Mouse (Mus musculus): Measurements from ENCODE around the gene Itm2c. TPM values are rescaled to one million over a fixed set of nuclear protein-coding genes. Genes with fewer than 3 reads are reported as not detected.

Itm2c gene
- polyA plus RNA-seq, 1 experiment = 198 TPM

DNA sequence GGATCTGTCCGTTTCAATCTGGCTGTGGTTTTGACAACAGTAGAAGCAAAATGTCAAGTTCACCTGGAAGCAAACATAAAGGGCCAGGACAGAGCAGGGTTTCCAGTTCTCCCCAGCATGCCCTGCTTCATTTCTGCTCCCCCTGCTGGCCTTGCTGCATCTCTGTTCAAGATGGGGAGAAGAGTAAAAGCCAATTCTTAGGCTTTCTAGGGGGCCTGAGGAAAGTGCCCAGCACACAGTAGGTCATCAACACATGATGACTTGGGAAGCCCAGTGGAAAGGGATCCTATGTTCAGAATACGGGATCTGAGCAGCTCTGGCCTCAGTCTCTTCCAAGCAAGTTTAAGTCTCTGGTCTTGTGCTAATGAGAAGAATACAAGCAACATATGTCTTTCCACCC lies 39.6 kb upstream of the Itm2c start:
- no peak overlapping the region for H3K4me3 ChIP-seq (ENCODE audit: insufficient read depth, low read depth, low read length)
- no peaks in the 10 kb centered on the region for H3K36me3 ChIP-seq (ENCODE audit: control insufficient read depth, insufficient read depth, low read length)
- no peak for DNase-seq
- WGBS = 67% methylated on average over 2 of the region's 2 CpGs
- no peaks in the 10 kb centered on the region for H3K27me3 ChIP-seq (replicated peaks; ENCODE audit: control insufficient read depth, insufficient read depth, low read length)
- TF ChIP-seq CTCF (conservative IDR thresholded peaks at IDR 0.05; ENCODE audit: insufficient read depth, insufficient read length, low read depth, low read length) = no peak
- H3K27ac ChIP-seq (ENCODE audit: insufficient read depth, low read depth, low read length) = no peak overlapping the region
- no peaks in the 10 kb centered on the region for H3K4me1 ChIP-seq (ENCODE audit: control insufficient read depth, insufficient read depth, low read length)

GRCm38 (mm10) chr1:85856266-85856665 lies 37.8 kb upstream of the Itm2c start:
- H3K4me1 ChIP-seq (ENCODE audit: control insufficient read depth, insufficient read depth, low read length) = no peaks in the 10 kb centered on the region
- no peaks in the 10 kb centered on the region for H3K36me3 ChIP-seq (ENCODE audit: control insufficient read depth, insufficient read depth, low read length)
- 81% methylated on average over 3 of the region's 3 CpGs for WGBS
- DNase-seq = no peak
- H3K27ac ChIP-seq (ENCODE audit: insufficient read depth, low read depth, low read length) = no peak overlapping the region
- no peaks in the 10 kb centered on the region for H3K27me3 ChIP-seq (replicated peaks; ENCODE audit: control insufficient read depth, insufficient read depth, low read length)
- H3K4me3 ChIP-seq (ENCODE audit: insufficient read depth, low read depth, low read length) = no peak overlapping the region
- no peak for TF ChIP-seq CTCF (conservative IDR thresholded peaks at IDR 0.05; ENCODE audit: insufficient read depth, insufficient read length, low read depth, low read length)
- TF ChIP-seq POLR2A (IDR thresholded peaks at IDR 0.05; ENCODE audit: low read depth, low read length) = no peak

DNA sequence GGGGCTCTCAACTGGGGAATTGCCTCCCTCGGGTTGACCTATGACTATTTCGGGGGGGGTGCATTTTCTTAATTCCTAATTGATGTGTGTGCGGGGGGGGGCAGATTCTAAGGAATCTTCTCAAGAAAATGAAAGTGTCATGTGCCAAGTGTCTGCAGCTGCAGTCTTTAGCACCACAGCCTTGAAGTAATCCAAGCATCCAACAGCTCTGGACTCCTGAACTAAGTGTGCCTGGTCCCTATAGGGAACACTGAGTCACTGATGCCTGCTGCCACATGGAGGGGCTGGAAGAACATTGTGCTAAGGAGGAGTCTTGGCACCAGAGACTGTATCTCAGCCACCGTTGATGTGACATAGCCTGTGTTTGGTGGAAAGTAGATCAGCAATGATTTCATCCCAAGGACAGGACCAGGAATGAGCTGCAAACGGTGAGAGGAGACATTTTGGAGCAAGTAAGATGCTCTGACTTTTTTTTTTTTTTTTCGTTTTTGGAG lies 36.8 kb upstream of the Itm2c start:
- DNase-seq = no peak
- H3K4me1 ChIP-seq (ENCODE audit: control insufficient read depth, insufficient read depth, low read length) = no peaks in the 10 kb centered on the region
- no peak for TF ChIP-seq POLR2A (IDR thresholded peaks at IDR 0.05; ENCODE audit: low read depth, low read length)
- no peak for TF ChIP-seq CTCF (conservative IDR thresholded peaks at IDR 0.05; ENCODE audit: insufficient read depth, insufficient read length, low read depth, low read length)
- WGBS = 71% methylated on average over 6 of the region's 6 CpGs
- H3K36me3 ChIP-seq (ENCODE audit: control insufficient read depth, insufficient read depth, low read length) = no peaks in the 10 kb centered on the region
- H3K27ac ChIP-seq (ENCODE audit: insufficient read depth, low read depth, low read length) = no peak overlapping the region
- no peak overlapping the region for H3K4me3 ChIP-seq (ENCODE audit: insufficient read depth, low read depth, low read length)
- no peaks in the 10 kb centered on the region for H3K27me3 ChIP-seq (replicated peaks; ENCODE audit: control insufficient read depth, insufficient read depth, low read length)

DNA sequence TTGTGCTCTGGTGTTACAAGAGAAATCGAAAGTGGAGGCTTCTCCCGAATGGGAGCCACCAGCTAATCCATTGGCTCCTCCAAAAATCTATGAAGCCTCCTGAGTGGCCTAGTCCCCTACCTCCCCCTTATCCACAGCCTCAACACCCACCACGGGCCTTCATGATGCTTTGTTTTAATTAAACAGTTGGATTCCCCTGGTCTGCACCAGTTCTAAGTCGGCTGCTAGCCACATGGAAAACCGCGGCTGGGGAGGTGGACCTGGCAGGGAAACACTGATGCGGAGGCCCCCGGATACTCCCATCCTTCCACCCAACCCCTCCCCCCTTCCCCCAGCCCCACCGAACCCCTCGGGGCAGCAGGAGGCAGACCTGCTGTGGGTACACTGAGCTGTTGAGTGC lies 29.7 kb upstream of the Itm2c start:
- Histone ChIP-seq H3K4me3 (ENCODE audit: insufficient read depth, low read depth, low read length) (no peak overlapping the region), H3K4me1 (ENCODE audit: control insufficient read depth, insufficient read depth, low read length) (no peaks in the 10 kb centered on the region), H3K27ac (ENCODE audit: insufficient read depth, low read depth, low read length) (no peak overlapping the region), H3K36me3 (ENCODE audit: control insufficient read depth, insufficient read depth, low read length) (no peaks in the 10 kb centered on the region), H3K27me3 (replicated peaks; ENCODE audit: control insufficient read depth, insufficient read depth, low read length) (no peaks in the 10 kb centered on the region)
- 80% methylated on average over 10 of the region's 10 CpGs for WGBS
- TF ChIP-seq CTCF (conservative IDR thresholded peaks at IDR 0.05; ENCODE audit: insufficient read depth, insufficient read length, low read depth, low read length) = no peak
- TF ChIP-seq POLR2A (IDR thresholded peaks at IDR 0.05; ENCODE audit: low read depth, low read length) = no peak
- no peak for DNase-seq

DNA sequence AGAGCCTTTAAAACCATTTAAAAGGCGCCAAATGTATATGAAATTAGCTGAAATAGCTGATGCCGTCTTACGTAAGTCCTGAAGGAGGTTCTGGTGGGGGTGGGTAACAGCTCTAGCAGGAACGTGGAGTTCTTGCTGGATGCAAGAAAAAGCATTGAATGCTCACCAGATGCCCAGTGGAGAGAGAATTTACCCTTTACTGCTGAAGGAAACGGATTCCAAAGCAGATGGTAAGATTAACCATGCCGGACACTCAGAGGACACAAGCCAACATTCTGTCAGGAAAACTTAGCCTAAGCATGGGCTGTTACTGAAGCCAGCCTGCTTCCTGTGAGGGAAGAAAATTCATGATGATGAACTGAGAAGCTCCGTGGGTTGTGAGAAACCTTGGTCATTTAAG lies 24.1 kb upstream of the Itm2c start:
- H3K4me1 ChIP-seq (ENCODE audit: control insufficient read depth, insufficient read depth, low read length) = no peaks in the 10 kb centered on the region
- TF ChIP-seq POLR2A (IDR thresholded peaks at IDR 0.05; ENCODE audit: low read depth, low read length) (no peak), CTCF (conservative IDR thresholded peaks at IDR 0.05; ENCODE audit: insufficient read depth, insufficient read length, low read depth, low read length) (no peak)
- no peak overlapping the region for H3K27ac ChIP-seq (ENCODE audit: insufficient read depth, low read depth, low read length)
- no peaks in the 10 kb centered on the region for H3K36me3 ChIP-seq (ENCODE audit: control insufficient read depth, insufficient read depth, low read length)
- DNase-seq = no peak
- no peaks in the 10 kb centered on the region for H3K27me3 ChIP-seq (replicated peaks; ENCODE audit: control insufficient read depth, insufficient read depth, low read length)
- WGBS = 75% methylated on average over 7 of the region's 7 CpGs
- no peak overlapping the region for H3K4me3 ChIP-seq (ENCODE audit: insufficient read depth, low read depth, low read length)

- no peaks in the 10 kb centered on the region for H3K4me1 ChIP-seq (ENCODE audit: control insufficient read depth, insufficient read depth, low read length)
- no peak for TF ChIP-seq CTCF (conservative IDR thresholded peaks at IDR 0.05; ENCODE audit: insufficient read depth, insufficient read length, low read depth, low read length)
- WGBS = 77% methylated on average over 2 of the region's 2 CpGs
- no peak overlapping the region for H3K27ac ChIP-seq (ENCODE audit: insufficient read depth, low read depth, low read length)
- no peak for DNase-seq
- H3K27me3 ChIP-seq (replicated peaks; ENCODE audit: control insufficient read depth, insufficient read depth, low read length) = no peaks in the 10 kb centered on the region
- H3K36me3 ChIP-seq (ENCODE audit: control insufficient read depth, insufficient read depth, low read length) = no peaks in the 10 kb centered on the region
- no peak overlapping the region for H3K4me3 ChIP-seq (ENCODE audit: insufficient read depth, low read depth, low read length)
Observed at GRCm38 (mm10) chr1:85870546-85870945, 23.5 kb upstream of the Itm2c start.

- no peak for DNase-seq
- Histone ChIP-seq H3K4me3 (ENCODE audit: insufficient read depth, low read depth, low read length) (no peak overlapping the region), H3K27ac (ENCODE audit: insufficient read depth, low read depth, low read length) (no peak overlapping the region), H3K36me3 (ENCODE audit: control insufficient read depth, insufficient read depth, low read length) (no peaks in the 10 kb centered on the region), H3K4me1 (ENCODE audit: control insufficient read depth, insufficient read depth, low read length) (no peaks in the 10 kb centered on the region), H3K27me3 (replicated peaks; ENCODE audit: control insufficient read depth, insufficient read depth, low read length) (no peaks in the 10 kb centered on the region)
- TF ChIP-seq POLR2A (IDR thresholded peaks at IDR 0.05; ENCODE audit: low read depth, low read length) (no peak), CTCF (conservative IDR thresholded peaks at IDR 0.05; ENCODE audit: insufficient read depth, insufficient read length, low read depth, low read length) (no peak)
- WGBS = 93% methylated on average over 12 of the region's 12 CpGs
Observed at GRCm38 (mm10) chr1:85882003-85882402, 12.1 kb upstream of the Itm2c start.

- WGBS = 91% methylated on average over 7 of the region's 7 CpGs
- no peak for TF ChIP-seq POLR2A (IDR thresholded peaks at IDR 0.05; ENCODE audit: low read depth, low read length)
- no peak for TF ChIP-seq CTCF (conservative IDR thresholded peaks at IDR 0.05; ENCODE audit: insufficient read depth, insufficient read length, low read depth, low read length)
Observed at GRCm38 (mm10) chr1:85887221-85887620, 6.9 kb upstream of the Itm2c start.

More at GRCm38 (mm10) chr1:85887221-85887620, 6.9 kb upstream of the Itm2c start:
- H3K27me3 ChIP-seq (replicated peaks; ENCODE audit: control insufficient read depth, insufficient read depth, low read length) = no peaks in the 10 kb centered on the region
- no peaks in the 10 kb centered on the region for H3K36me3 ChIP-seq (ENCODE audit: control insufficient read depth, insufficient read depth, low read length)
- H3K27ac ChIP-seq (ENCODE audit: insufficient read depth, low read depth, low read length) = no peak overlapping the region
- DNase-seq = no peak
- H3K4me1 ChIP-seq (ENCODE audit: control insufficient read depth, insufficient read depth, low read length) = no peaks in the 10 kb centered on the region
- no peak overlapping the region for H3K4me3 ChIP-seq (ENCODE audit: insufficient read depth, low read depth, low read length)

All from kidney, adult 2 months (tissue).